Mouse (Mus musculus): ENCODE data around the gene Ppig.

The Ppig gene

DNA sequence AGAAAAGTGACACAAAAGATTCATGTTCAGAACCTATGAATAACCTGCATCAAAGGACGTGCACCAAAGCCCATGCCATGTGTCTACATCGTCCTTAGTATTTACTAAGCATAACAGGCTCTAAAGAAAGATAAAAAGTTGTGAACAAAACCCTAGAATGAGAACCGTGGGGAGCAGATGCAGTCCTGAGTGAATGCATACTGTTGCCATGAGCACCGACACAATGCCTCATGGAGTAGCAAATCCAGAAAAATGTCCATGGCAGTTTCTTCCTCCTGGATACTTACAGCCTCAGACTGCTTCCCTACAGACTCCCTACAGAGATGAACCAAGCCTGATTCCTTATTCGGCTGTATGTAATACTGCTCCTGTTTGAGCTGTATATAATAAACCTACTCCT, 38.6 kb downstream of the Ppig start:
- no peak for DNase-seq (ENCODE audit: low read depth, low spot score)

- DNase-seq (ENCODE audit: low read depth, low spot score): no peak
Measured at GRCm38 (mm10) chr2:69763340-69763739, 41.0 kb downstream of the Ppig start.

GRCm38 (mm10) chr2:69764716-69765115, 42.4 kb downstream of the Ppig start:
- peak; percentile 21 for DNase-seq (ENCODE audit: low read depth, low spot score)

DNA sequence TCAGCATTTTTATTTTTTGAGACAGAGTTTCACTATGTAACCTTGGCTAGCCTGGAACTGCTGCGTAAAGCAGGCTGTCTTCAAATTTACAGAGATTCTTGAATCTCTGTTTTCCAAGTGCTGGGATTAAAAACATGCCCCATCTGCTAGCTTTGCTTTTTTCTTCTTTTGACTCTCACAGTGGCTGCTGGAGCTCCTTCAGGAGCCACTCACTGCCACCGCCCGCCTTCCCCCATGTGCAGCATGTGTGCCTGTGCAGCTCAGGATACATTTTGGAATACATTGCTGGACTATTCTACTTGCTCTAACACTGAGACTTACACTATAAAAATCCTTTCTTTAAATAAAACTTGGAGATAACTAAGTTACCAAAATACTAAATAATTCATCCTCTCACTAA, 51.0 kb downstream of the Ppig start:
- DNase-seq (ENCODE audit: low read depth, low spot score): no peak

DNA sequence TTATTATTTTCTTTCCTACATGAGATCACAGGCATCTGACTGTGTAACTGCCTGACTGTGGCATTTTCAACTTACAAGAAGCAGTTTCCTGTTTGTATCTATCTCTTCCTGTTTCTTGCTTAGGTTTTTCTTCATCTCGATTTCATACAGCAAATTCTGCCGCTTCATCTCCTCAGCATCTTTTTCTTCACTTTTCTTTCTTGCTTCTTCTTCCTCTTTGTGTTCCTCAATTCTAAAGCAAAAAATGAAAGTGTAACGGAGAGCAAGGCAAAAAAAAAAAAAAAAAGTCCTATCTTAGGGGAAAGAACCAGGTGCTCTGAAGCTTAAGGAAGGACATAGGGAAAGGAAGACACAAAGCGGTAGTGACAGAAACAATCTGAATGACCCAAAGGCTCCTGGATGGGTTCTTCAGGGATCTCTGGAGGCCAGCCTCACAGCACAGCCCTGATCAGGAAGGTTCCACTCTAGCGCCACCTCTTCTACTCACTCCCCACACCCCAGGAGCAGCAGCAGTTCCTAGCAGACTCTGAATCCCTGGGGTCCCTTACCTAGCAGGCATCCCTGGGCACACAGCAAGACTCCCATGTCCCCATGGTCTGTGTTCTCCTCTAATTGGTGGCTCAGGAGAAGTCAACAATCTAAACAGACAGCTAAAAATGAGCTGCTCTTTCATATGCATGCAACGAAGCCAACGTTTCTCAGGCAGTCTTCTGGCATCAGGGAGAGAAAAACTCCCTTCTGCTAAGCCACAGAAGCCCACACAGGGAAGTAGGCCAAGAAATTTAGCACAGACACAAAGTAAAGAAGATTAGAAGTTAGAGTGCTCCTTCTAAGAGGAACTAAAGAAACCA, 55.9 kb downstream of the Ppig start:
- DNase-seq (ENCODE audit: low read depth, low spot score): no peak

DNA sequence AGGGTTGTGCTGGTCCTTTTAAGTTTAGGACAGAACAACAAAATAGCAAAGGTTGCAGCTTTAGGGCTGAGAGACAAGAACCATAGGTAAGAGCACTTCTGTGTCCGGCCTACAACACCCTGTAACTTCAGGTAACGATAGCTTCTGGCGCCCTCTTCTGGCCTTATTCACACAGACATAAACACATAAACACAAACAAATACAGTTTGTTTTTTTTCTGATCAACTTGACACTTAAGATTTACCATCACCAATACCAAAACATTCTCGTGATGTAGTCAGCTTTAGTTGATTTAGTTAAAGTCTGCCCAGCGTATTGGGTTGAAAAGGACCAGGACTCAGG, 56.5 kb downstream of the Ppig start:
- peak; percentile 71 for DNase-seq (ENCODE audit: low read depth, low spot score)

DNA sequence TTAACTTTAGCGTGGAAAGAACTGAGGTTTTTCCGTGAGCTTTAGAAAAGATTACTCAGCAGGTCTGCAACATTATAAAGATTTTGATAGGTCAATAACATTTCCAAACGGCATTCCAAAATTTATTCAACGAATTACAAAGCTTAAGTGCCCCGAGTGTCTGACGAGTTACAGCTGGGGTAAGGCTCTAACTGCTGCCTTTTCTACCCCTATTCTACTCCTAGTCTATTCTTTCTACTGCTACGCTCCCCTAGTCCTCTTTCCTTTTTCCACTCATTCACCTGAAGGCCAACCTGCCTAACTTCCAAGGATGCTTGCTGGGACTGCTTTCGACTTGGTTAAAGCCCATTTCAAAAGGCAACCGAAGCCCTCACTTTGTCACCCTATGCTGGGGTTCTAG, 66.6 kb downstream of the Ppig start:
- DNase-seq (ENCODE audit: low read depth, low spot score): no peak

- DNase-seq (ENCODE audit: low read depth, low spot score): peak; percentile 100
Measured at GRCm38 (mm10) chr2:69789429-69790069, 67.2 kb downstream of the Ppig start, which contains the start of the genes Ccdc173 and Phospho2. Gene Ccdc173 (minus strand): TSS chr2:69789575. Gene Phospho2 (plus strand): TSS chr2:69789623.

- peak; percentile 98 for DNase-seq (ENCODE audit: low read depth, low spot score)
Measured at GRCm38 (mm10) chr2:69790285-69790684, 67.9 kb downstream of the Ppig start.

GRCm38 (mm10) chr2:69790722-69791121, 68.4 kb downstream of the Ppig start:
- no peak for DNase-seq (ENCODE audit: low read depth, low spot score)

DNA sequence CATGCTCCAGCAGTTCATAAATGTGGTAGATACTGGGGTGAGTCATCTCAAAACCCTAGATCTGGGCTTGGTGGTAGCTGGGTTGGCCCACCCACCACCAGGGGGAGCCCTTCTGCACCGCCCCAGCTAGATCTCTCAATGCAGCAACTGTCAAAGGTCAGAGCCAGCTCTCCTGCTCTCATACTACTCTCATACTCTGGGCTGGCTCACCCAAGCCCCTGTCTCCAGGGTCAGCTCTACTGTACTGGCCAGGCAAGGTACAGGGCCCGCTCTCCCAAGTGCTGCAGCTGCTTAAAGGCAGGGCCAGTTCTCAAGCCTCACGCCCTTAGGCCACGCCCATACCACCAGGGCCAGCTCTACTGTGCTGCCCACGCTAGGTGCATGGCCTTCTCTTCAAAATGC, 80.6 kb downstream of the Ppig start:
- DNase-seq (ENCODE audit: low read depth, low spot score): peak; percentile 56
